ENCODE assay signal across 20 mouse cellular contexts in genomic region chr17:86904206-86904605, GRCm38 (mm10). TPM values are rescaled to one million over a fixed set of nuclear protein-coding genes. Genes with fewer than 3 reads are reported as not detected.
DNase-seq lines count a peak whose midpoint lies in the region; ATAC-seq and TF ChIP-seq lines count a peak whose summit lies in the region.
"Had no signal": no experiment of that assay in that cellular context is flagged by ENCODE, and none has a peak within 500 bp of the region (broad histone marks: within the 10 kb centered on the region; RNA-seq: fewer than 3 reads in every experiment).

No protein-coding gene starts in this region.

- no peak for ATAC-seq in midbrain, embryonic 15.5 days (replicated peaks)
- ATAC-seq in hematopoietic stem cell, adult 5-6 weeks (replicated peaks in 1 of 2; ENCODE audit: insufficient read depth in 1 of 2, low FRiP score in 2 of 2, low TSS enrichment in 1 of 2, low read depth in 1 of 2, poor library complexity in 2 of 2, severe bottlenecking in 2 of 2): peak; percentile 55 to 64
- no peak for ATAC-seq in neural tube, embryonic 15.5 days (ENCODE audit: low FRiP score)
- no peak for ATAC-seq in stomach, postnatal 0 days (ENCODE audit: low FRiP score, low TSS enrichment)
- ATAC-seq: forebrain, embryonic 14.5 days; intestine, embryonic 16.5 days had no signal

- H3K9me3 ChIP-seq in midbrain, embryonic 10.5 days (replicated peaks): no peaks in the 10 kb centered on the region
- no peaks in the 10 kb centered on the region for H3K9me3 ChIP-seq in midbrain, embryonic 15.5 days
- H3K9me3 ChIP-seq in neural tube, embryonic 15.5 days (replicated peaks): no peaks in the 10 kb centered on the region
- no peaks in the 10 kb centered on the region for H3K9me3 ChIP-seq in stomach, postnatal 0 days (ENCODE audit: control insufficient read depth, low read length)
- H3K9me3 ChIP-seq: hindbrain, embryonic 10.5 days had no signal

- TF ChIP-seq CTCF in stomach, postnatal 0 days (IDR thresholded peaks at IDR 0.05; ENCODE audit: low read depth): no peak

- peaks cover 19% of the 10 kb centered on the region for H3K27me3 ChIP-seq in midbrain, embryonic 10.5 days (ENCODE audit: low read depth, poor library complexity, severe bottlenecking)
- H3K27me3 ChIP-seq in midbrain, embryonic 15.5 days (replicated peaks): no peaks in the 10 kb centered on the region; the same call in 1 of the 2 replicates
- H3K27me3 ChIP-seq in neural tube, embryonic 15.5 days (replicated peaks): 0 out of 2 replicates have a peak, but pooled peaks cover 9% of the 10 kb centered on the region
- H3K27me3 ChIP-seq in stomach, postnatal 0 days (ENCODE audit: control insufficient read depth, insufficient read depth, low read length): no peaks in the 10 kb centered on the region

- peaks cover 34% of the 10 kb centered on the region for H3K4me1 ChIP-seq in midbrain, embryonic 10.5 days
- H3K4me1 ChIP-seq in midbrain, embryonic 15.5 days: peaks cover 26% of the 10 kb centered on the region
- H3K4me1 ChIP-seq in neural tube, embryonic 15.5 days: peaks cover 28% of the 10 kb centered on the region
- peaks cover 4% of the 10 kb centered on the region; the same call in 1 of the 2 replicates for H3K4me1 ChIP-seq in stomach, postnatal 0 days (replicated peaks; ENCODE audit: control insufficient read depth, insufficient read depth)

- peak; percentile 31 to 36 for DNase-seq in cerebellum, postnatal 10 days
- no peak for DNase-seq in cerebellum, adult 8-10 months
- DNase-seq in midbrain, embryonic 10.5 days (ENCODE audit: low spot score): no peak
- DNase-seq in stomach, postnatal 0 days (ENCODE audit: low spot score): no peak
- DNase-seq in urinary bladder, postnatal 36 days (ENCODE audit: low spot score in 2 of 2): no peak
- DNase-seq: cerebellum, adult 11-12 months; gastrocnemius, adult 2 months had no signal

- H3K9ac ChIP-seq in midbrain, embryonic 15.5 days: no peak overlapping the region
- H3K9ac ChIP-seq in neural tube, embryonic 15.5 days (replicated peaks): no peak overlapping the region
- H3K9ac ChIP-seq in stomach, postnatal 0 days (ENCODE audit: low read length): no peak overlapping the region

- no peak for TF ChIP-seq EP300 in stomach, postnatal 0 days (optimal IDR thresholded peaks at IDR 0.05)

- no peak overlapping the region for H3K4me3 ChIP-seq in midbrain, embryonic 10.5 days
- no peak overlapping the region for H3K4me3 ChIP-seq in midbrain, embryonic 15.5 days
- H3K4me3 ChIP-seq in neural tube, embryonic 15.5 days (replicated peaks): no peak overlapping the region
- no peak overlapping the region for H3K4me3 ChIP-seq in stomach, postnatal 0 days (ENCODE audit: low read depth, low read length)
- H3K4me3 ChIP-seq: gastrocnemius, adult 2 months; hindbrain, embryonic 10.5 days; left cerebral cortex, adult 2 months had no signal

- H3K27ac ChIP-seq in midbrain, embryonic 10.5 days (replicated peaks): peak overlapping the region; percentile 52
- no peak overlapping the region for H3K27ac ChIP-seq in midbrain, embryonic 15.5 days
- H3K27ac ChIP-seq in neural tube, embryonic 15.5 days (replicated peaks): 0 out of 2 replicates have a peak overlapping the region, but pooled peaks have one; percentile 75
- H3K27ac ChIP-seq in stomach, postnatal 0 days (replicated peaks): no peak overlapping the region
- H3K27ac ChIP-seq: macrophage had no signal

- H3K36me3 ChIP-seq in midbrain, embryonic 10.5 days: no peaks in the 10 kb centered on the region
- H3K36me3 ChIP-seq in midbrain, embryonic 15.5 days (replicated peaks): no peaks in the 10 kb centered on the region
- H3K36me3 ChIP-seq in neural tube, embryonic 15.5 days: no peaks in the 10 kb centered on the region
- no peaks in the 10 kb centered on the region for H3K36me3 ChIP-seq in stomach, postnatal 0 days (ENCODE audit: control insufficient read depth, insufficient read depth, low read length)
- H3K36me3 ChIP-seq: hindbrain, embryonic 10.5 days had no signal

- H3K4me2 ChIP-seq in midbrain, embryonic 15.5 days: no peak overlapping the region
- H3K4me2 ChIP-seq in neural tube, embryonic 15.5 days: no peak overlapping the region
- H3K4me2 ChIP-seq in stomach, postnatal 0 days (replicated peaks; ENCODE audit: low read depth): no peak overlapping the region

- WGBS in midbrain, embryonic 10.5 days: 79% methylated on average over 3 of the region's 3 CpGs
- WGBS in midbrain, embryonic 15.5 days: 70% methylated on average over 3 of the region's 3 CpGs
- WGBS in neural tube, embryonic 15.5 days: 67% methylated on average over 3 of the region's 3 CpGs
- WGBS in stomach, postnatal 0 days: 64% methylated on average over 3 of the region's 3 CpGs

RNA-seq across cellular contexts. Expression of gene Tmem247, which starts 12.9 kb away (rescaled TPM):
- polyA plus RNA-seq in midbrain, embryonic 10.5 days (2016; fragmentation: Nextera tagmentation; extraction: Ambion mirVana): not detected in 2 replicates
- polyA plus RNA-seq in midbrain, embryonic 15.5 days (2015; fragmentation: Nextera tagmentation; extraction: Ambion mirVana): not detected in 2 replicates
- total RNA-seq in hematopoietic stem cell, adult 5-6 weeks (2017): not detected in 2 replicates
- not detected in 2 replicates for polyA plus RNA-seq in neural tube, embryonic 15.5 days (2015; fragmentation: Nextera tagmentation; extraction: Ambion mirVana)
- polyA plus RNA-seq in stomach, postnatal 0 days (2015; fragmentation: Nextera tagmentation; extraction: Ambion mirVana): not detected in 2 replicates
- total RNA-seq: gastrocnemius, adult 2 months; layer of hippocampus, adult 8-10 months; left cerebral cortex, adult 2 months; midbrain, postnatal 0 days; neutrophil, adult 5-6 weeks had no signal
- polyA plus RNA-seq: forebrain, embryonic 14.5 days; hindbrain, embryonic 10.5 days; intestine, embryonic 16.5 days; kidney, embryonic 16.5 days; limb, embryonic 14.5 days; macrophage; midbrain, postnatal 0 days had no signal

RNA-seq across cellular contexts. Expression of gene Atp6v1e2, which starts 43.5 kb away (rescaled TPM):
- not detected in 2 replicates for polyA plus RNA-seq in midbrain, embryonic 10.5 days (2016; fragmentation: Nextera tagmentation; extraction: Ambion mirVana)
- not detected in 2 replicates for polyA plus RNA-seq in midbrain, embryonic 15.5 days (2015; fragmentation: Nextera tagmentation; extraction: Ambion mirVana)
- not detected in 2 replicates for total RNA-seq in hematopoietic stem cell, adult 5-6 weeks (2017)
- not detected in 2 replicates for polyA plus RNA-seq in neural tube, embryonic 15.5 days (2015; fragmentation: Nextera tagmentation; extraction: Ambion mirVana)
- 0.12 TPM in 1 of 2 replicates, not detected in the other for polyA plus RNA-seq in stomach, postnatal 0 days (2015; fragmentation: Nextera tagmentation; extraction: Ambion mirVana)
- total RNA-seq: gastrocnemius, adult 2 months; layer of hippocampus, adult 8-10 months; left cerebral cortex, adult 2 months; midbrain, postnatal 0 days; neutrophil, adult 5-6 weeks had no signal
- polyA plus RNA-seq: forebrain, embryonic 14.5 days; hindbrain, embryonic 10.5 days; kidney, embryonic 16.5 days; limb, embryonic 14.5 days; macrophage; midbrain, postnatal 0 days had no signal

RNA-seq across cellular contexts. Expression of gene Rhoq, which starts 58.7 kb away (rescaled TPM):
- 9.0 and 9.9 TPM in 2 replicates for polyA plus RNA-seq in midbrain, embryonic 10.5 days (2016; fragmentation: Nextera tagmentation; extraction: Ambion mirVana)
- 5.6 and 7.0 TPM in 2 replicates for polyA plus RNA-seq in midbrain, embryonic 15.5 days (2015; fragmentation: Nextera tagmentation; extraction: Ambion mirVana)
- 12.7 and 15.2 TPM in 2 replicates for total RNA-seq in hematopoietic stem cell, adult 5-6 weeks (2017)
- polyA plus RNA-seq in neural tube, embryonic 15.5 days (2015; fragmentation: Nextera tagmentation; extraction: Ambion mirVana): 7.8 and 8.7 TPM in 2 replicates
- polyA plus RNA-seq in stomach, postnatal 0 days (2015; fragmentation: Nextera tagmentation; extraction: Ambion mirVana): 5.6 and 6.2 TPM in 2 replicates

Comparison
In these comparisons a context has a peak if more than half of its experiments do, and no peak if none do; other contexts are left out.
1. DNase-seq: peak in cerebellum, postnatal 10 days (2 of 2); none in cerebellum, adult 8-10 months (single experiment), midbrain, embryonic 10.5 days (single experiment), stomach, postnatal 0 days (single experiment) and urinary bladder, postnatal 36 days (0 of 2).
2. H3K27ac ChIP-seq: peak in midbrain, embryonic 10.5 days (single experiment) and neural tube, embryonic 15.5 days (single experiment); none in midbrain, embryonic 15.5 days (single experiment) and stomach, postnatal 0 days (single experiment).
3. ATAC-seq: peak in hematopoietic stem cell, adult 5-6 weeks (2 of 2); none in midbrain, embryonic 15.5 days (single experiment), neural tube, embryonic 15.5 days (single experiment) and stomach, postnatal 0 days (single experiment).